Mouse (Mus musculus) MEL (cell line): ENCODE data around the gene Gorab. TPM values are rescaled to one million over a fixed set of nuclear protein-coding genes. Genes with fewer than 3 reads are reported as not detected.

ENCODE experiments used
- DNase-seq: peaks from one replicate; pipeline ENCODE4 v3.0.0; 2011; ENCODE audit warnings: low read depth, low spot score
- H3K27ac ChIP-seq: 2 replicates; pipeline ENCODE4 v1.5.1; 2012; ENCODE audit warnings: low read depth, mild to moderate bottlenecking, control low read depth, low read length, moderate library complexity; ENCODE audit not compliant: control insufficient read depth
- H3K27me3 ChIP-seq, 2 experiments: fragments of 150-350 bp in 1 of 2; sonication (generic) in 1 of 2; 2 replicates each; pipeline ENCODE4 v1.6.1; 2012; ENCODE audit warnings: low read length in 2 of 2, mild to moderate bottlenecking in 2 of 2, improper control_type of control experiment in 1 of 2, moderate library complexity in 1 of 2; ENCODE audit not compliant: insufficient read depth in 2 of 2, control insufficient read depth in 1 of 2
- H3K36me3 ChIP-seq, 2 experiments: 2 replicates each; pipeline ENCODE4 v1.6.1; 2012 to 2014; ENCODE audit warnings: low read length in 2 of 2, improper control_type of control experiment in 1 of 2, inconsistent platforms in 1 of 2, mild to moderate bottlenecking in 1 of 2; ENCODE audit not compliant: insufficient read depth in 2 of 2, control insufficient read depth in 1 of 2
- H3K4me1 ChIP-seq, 2 experiments: fragments of 150-350 bp in 1 of 2; sonication (generic) in 1 of 2; 2 replicates each; pipeline ENCODE4 v1.6.1; 2012; ENCODE audit warnings: low read length in 2 of 2, improper control_type of control experiment in 1 of 2, mild to moderate bottlenecking in 1 of 2; ENCODE audit not compliant: insufficient read depth in 2 of 2, control insufficient read depth in 1 of 2
- H3K4me3 ChIP-seq, 2 experiments: fragments of 150-350 bp in 1 of 2; sonication (generic) in 1 of 2; 2 replicates each; pipeline ENCODE4 v1.5.1; 2012; ENCODE audit warnings: low read depth in 2 of 2, low read length in 2 of 2, mild to moderate bottlenecking in 2 of 2, moderate library complexity in 2 of 2, control low read depth in 1 of 2, improper control_type of control experiment in 1 of 2; ENCODE audit not compliant: control insufficient read depth in 1 of 2, insufficient read depth in 1 of 2
- H3K79me2 ChIP-seq: 2 replicates; pipeline ENCODE4 v1.6.1; 2012; ENCODE audit warnings: mild to moderate bottlenecking, low read length, moderate library complexity; ENCODE audit not compliant: control insufficient read depth, poor library complexity, insufficient read depth
- H3K9ac ChIP-seq: 2 replicates; pipeline ENCODE4 v1.6.1; 2012; ENCODE audit warnings: low read depth, mild to moderate bottlenecking, control low read depth, low read length, moderate library complexity; ENCODE audit not compliant: control insufficient read depth, poor library complexity, severe bottlenecking
- H3K9me3 ChIP-seq: fragments of 150-350 bp; sonication (generic); replicated peaks from 2 replicates; pipeline ENCODE4 v1.6.1; 2012; ENCODE audit warnings: mild to moderate bottlenecking, low read length, improper control_type of control experiment, moderate library complexity; ENCODE audit not compliant: insufficient read depth
- BHLHE40 ChIP-seq: IDR thresholded peaks from 2 replicates; pipeline ENCODE4 v1.6.1; 2012; ENCODE audit warnings: low read depth, mild to moderate bottlenecking, inconsistent platforms, low read length, improper control_type of control experiment, borderline replicate concordance
- CHD2 ChIP-seq: IDR thresholded peaks from 2 replicates; pipeline ENCODE4 v1.6.1; 2011; ENCODE audit warnings: low read length, improper control_type of control experiment
- E2F4 ChIP-seq: IDR thresholded peaks from 2 replicates; pipeline ENCODE4 v1.6.1; 2011; ENCODE audit warnings: low read depth, low read length, improper control_type of control experiment, borderline replicate concordance
- EP300 ChIP-seq, 2 experiments: IDR thresholded peaks; 2 replicates each; pipeline ENCODE4 v1.6.1; 2011; ENCODE audit warnings: improper control_type of control experiment in 2 of 2, low read length in 2 of 2, low read depth in 1 of 2, mild to moderate bottlenecking in 1 of 2
- ETS1 ChIP-seq: IDR thresholded peaks from 2 replicates; pipeline ENCODE4 v1.6.1; 2012; ENCODE audit warnings: low read depth, mild to moderate bottlenecking, inconsistent platforms, low read length, improper control_type of control experiment, moderate library complexity
- GABPA ChIP-seq: IDR thresholded peaks from 2 replicates; pipeline ENCODE4 v1.6.1; 2012; ENCODE audit warnings: low read depth, mild to moderate bottlenecking, inconsistent platforms, low read length, improper control_type of control experiment, moderate library complexity
- GATA1 ChIP-seq: IDR thresholded peaks from 2 replicates; pipeline ENCODE4 v1.6.1; 2011; ENCODE audit warnings: low read depth, low read length, improper control_type of control experiment
- JUND ChIP-seq: IDR thresholded peaks from 2 replicates; pipeline ENCODE4 v1.6.1; 2011; ENCODE audit warnings: low read depth, mild to moderate bottlenecking, improper control_type of control experiment, low read length
- KAT2A ChIP-seq: conservative IDR thresholded peaks from 2 replicates; pipeline ENCODE4 v1.6.1; 2012; ENCODE audit warnings: low read depth, low read length, improper control_type of control experiment, inconsistent platforms
- MAFK ChIP-seq: IDR thresholded peaks from 2 replicates; pipeline ENCODE4 v1.6.1; 2011; ENCODE audit warnings: low read depth, mild to moderate bottlenecking, low read length, improper control_type of control experiment, borderline replicate concordance
- MEF2A ChIP-seq: IDR thresholded peaks from 2 replicates; pipeline ENCODE4 v1.6.1; 2014; ENCODE audit warnings: low read depth, mild to moderate bottlenecking, inconsistent platforms, low read length, improper control_type of control experiment; ENCODE audit not compliant: poor library complexity, insufficient replicate concordance, severe bottlenecking; ENCODE audit errors: extremely low read depth
- MYC ChIP-seq: IDR thresholded peaks from 2 replicates; pipeline ENCODE4 v1.6.1; 2011; ENCODE audit warnings: low read depth, mild to moderate bottlenecking, low read length, improper control_type of control experiment, moderate library complexity
- NELFE ChIP-seq: IDR thresholded peaks from 2 replicates; pipeline ENCODE4 v1.6.1; 2011; ENCODE audit warnings: low read depth, low read length, improper control_type of control experiment
- RCOR1 ChIP-seq: IDR thresholded peaks from 2 replicates; pipeline ENCODE4 v1.6.1; 2012; ENCODE audit warnings: low read depth, mild to moderate bottlenecking, inconsistent platforms, low read length, improper control_type of control experiment
- SIN3A ChIP-seq: IDR thresholded peaks from 2 replicates; pipeline ENCODE4 v1.6.1; 2012; ENCODE audit warnings: low read length, improper control_type of control experiment, inconsistent platforms
- TAL1 ChIP-seq: IDR thresholded peaks from 2 replicates; pipeline ENCODE4 v1.6.1; 2012; ENCODE audit warnings: mild to moderate bottlenecking, inconsistent platforms, low read length, moderate library complexity, mixed read lengths
- TCF12 ChIP-seq: IDR thresholded peaks from 2 replicates; pipeline ENCODE4 v1.6.1; 2014; ENCODE audit warnings: low read depth, mild to moderate bottlenecking, inconsistent platforms, low read length, improper control_type of control experiment, moderate library complexity
- ZC3H11A ChIP-seq: IDR thresholded peaks from 2 replicates; pipeline ENCODE4 v1.6.1; 2012; ENCODE audit warnings: low read depth, mild to moderate bottlenecking, inconsistent platforms, low read length, improper control_type of control experiment
- ZNF384 ChIP-seq: IDR thresholded peaks from 2 replicates; pipeline ENCODE4 v1.6.1; 2012; ENCODE audit warnings: low read depth, mild to moderate bottlenecking, inconsistent platforms, low read length, improper control_type of control experiment
- polyA plus RNA-seq, 2 experiments: library from polyadenylated mRNA; stranded (reverse) in 1 of 2; unstranded in 1 of 2; fragments of >175 nt in 1 of 2; fragments of >200 nt in 1 of 2; gene quantifications; 2 replicates each; pipeline versions ENCODE4 v1.2.1 to v1.2.4; 2012; ENCODE audit warnings: low replicate concordance in 2 of 2, low read depth in 1 of 2; ENCODE audit not compliant: insufficient read length in 2 of 2, insufficient read depth in 1 of 2, missing spikeins in 1 of 2
- total RNA-seq: library from RNA; depleted of rRNA; stranded (reverse); fragments of 300-350 nt; gene quantifications from 2 replicates; pipeline ENCODE4 v1.2.3, GENCODE M21; 2012

The Gorab gene
- total and polyA plus RNA-seq, 3 experiments, result 3.5 to 4.2 TPM; not detected in 1

- Histone ChIP-seq H3K4me1 (peaks cover 6 to 13% of the 10 kb centered on the region in 2 experiments), H3K9ac (no peak overlapping the region), H3K27ac (no peak overlapping the region), H3K4me3 (no peak overlapping the region), H3K27me3 (no peaks in the 10 kb centered on the region; a peak in 1 of 4 replicates), H3K79me2 (no peaks in the 10 kb centered on the region), H3K36me3 (peaks cover 8 to 11% of the 10 kb centered on the region in 2 experiments), H3K9me3 (no peaks in the 10 kb centered on the region)
- TF ChIP-seq TAL1, result peak; percentile 28; the same call in 1 of the 2 replicates
- peak; percentile 85 for TF ChIP-seq GATA1
- TF ChIP-seq ETS1, result peak; percentile 56
- TF ChIP-seq TCF12, result 0 out of 2 replicates have a peak, but pooled peaks have one; percentile 33
- peak; percentile 89 for TF ChIP-seq MAFK
- peak; percentile 51 to 83 for TF ChIP-seq EP300 (IDR thresholded peaks at IDR 0.05; ENCODE audit: low read depth in 1 of 2, low read length in 2 of 2)
- TF ChIP-seq CHD2, result no peak
- TF ChIP-seq KAT2A, result no peak
- peak; percentile 46; the same call in 1 of the 2 replicates for TF ChIP-seq RCOR1
- peak; percentile 76 for DNase-seq
Measured at GRCm38 (mm10) chr1:163383442-163384027, 19.9 kb downstream of the Gorab start.

- Histone ChIP-seq H3K79me2 (no peaks in the 10 kb centered on the region), H3K27me3 (no peaks in the 10 kb centered on the region; a peak in 1 of 4 replicates), H3K9ac (no peak overlapping the region), H3K36me3 (peaks cover 6 to 11% of the 10 kb centered on the region in 2 experiments), H3K27ac (no peak overlapping the region), H3K4me1 (peaks cover 6 to 13% of the 10 kb centered on the region in 2 experiments), H3K4me3 (no peak overlapping the region), H3K9me3 (no peaks in the 10 kb centered on the region)
- no peak for DNase-seq
- TF ChIP-seq GABPA, result no peak
- TF ChIP-seq NELFE, result no peak
- no peak for TF ChIP-seq ZNF384
- no peak for TF ChIP-seq ZC3H11A
- no peak for TF ChIP-seq RCOR1
- no peak for TF ChIP-seq JUND
- no peak for TF ChIP-seq MYC
- TF ChIP-seq MAFK, result no peak
- no peak for TF ChIP-seq MEF2A
- TF ChIP-seq SIN3A, result no peak
- no peak for TF ChIP-seq E2F4
- no peak for TF ChIP-seq BHLHE40
Measured at GRCm38 (mm10) chr1:163382048-163382719, 21.3 kb downstream of the Gorab start.
